Mouse (Mus musculus) ES-Bruce4 (cell line): ENCODE results near the gene Ralgps1.

Source experiments
- CTCF ChIP-seq: IDR thresholded peaks from one replicate; pipeline ENCODE4 v1.8.1; 2011; ENCODE audit warnings: low read depth, low read length
- EP300 ChIP-seq: IDR thresholded peaks from 2 replicates; pipeline ENCODE4 v1.6.1; 2011; ENCODE audit warnings: low read depth, low read length; ENCODE audit not compliant: insufficient read depth

- TF ChIP-seq CTCF = no peak
- no peak for TF ChIP-seq EP300
Observed at GRCm38 (mm10) chr2:33323799-33324595, 47.3 kb downstream of the Ralgps1 start.
